Mouse (Mus musculus): Measurements from ENCODE around the gene Ppil4.

The Ppil4 gene

GRCm38 (mm10) chr10:7863411-7863810, 70.7 kb downstream of the Ppil4 start:
- no peak for DNase-seq

DNA sequence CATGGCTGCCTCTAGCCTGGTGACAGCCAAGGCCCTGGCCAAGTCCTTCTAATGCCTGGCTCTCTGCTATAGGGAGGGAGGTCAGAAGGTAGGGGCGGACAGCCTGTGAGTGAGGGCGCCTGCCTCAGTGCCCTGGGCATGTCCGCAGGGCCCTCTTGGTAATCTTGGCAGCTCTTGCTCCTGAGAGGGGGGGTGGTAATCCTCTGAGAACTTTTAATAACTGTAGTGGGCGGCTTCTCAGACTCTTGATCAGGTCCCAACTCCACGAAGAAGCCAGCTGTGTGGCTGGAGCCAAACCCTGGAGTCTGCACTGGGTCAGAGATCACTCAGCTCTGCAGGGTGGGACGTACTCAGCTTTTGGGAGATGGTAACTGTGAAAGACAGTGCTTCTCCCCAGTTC, 71.5 kb downstream of the Ppil4 start:
- no peak for DNase-seq

GRCm38 (mm10) chr10:7864806-7865205, 72.1 kb downstream of the Ppil4 start:
- DNase-seq = no peak

- peak; percentile 39 for DNase-seq
These were observed 74.3 kb downstream of the Ppil4 start for GRCm38 (mm10) chr10:7866762-7867665.

GRCm38 (mm10) chr10:7867666-7868030, 75.0 kb downstream of the Ppil4 start:
- no peak for DNase-seq

GRCm38 (mm10) chr10:7869746-7870145, 77.1 kb downstream of the Ppil4 start:
- DNase-seq = no peak

GRCm38 (mm10) chr10:7870571-7871315, 78.1 kb downstream of the Ppil4 start:
- peak; percentile 34 for DNase-seq

DNA sequence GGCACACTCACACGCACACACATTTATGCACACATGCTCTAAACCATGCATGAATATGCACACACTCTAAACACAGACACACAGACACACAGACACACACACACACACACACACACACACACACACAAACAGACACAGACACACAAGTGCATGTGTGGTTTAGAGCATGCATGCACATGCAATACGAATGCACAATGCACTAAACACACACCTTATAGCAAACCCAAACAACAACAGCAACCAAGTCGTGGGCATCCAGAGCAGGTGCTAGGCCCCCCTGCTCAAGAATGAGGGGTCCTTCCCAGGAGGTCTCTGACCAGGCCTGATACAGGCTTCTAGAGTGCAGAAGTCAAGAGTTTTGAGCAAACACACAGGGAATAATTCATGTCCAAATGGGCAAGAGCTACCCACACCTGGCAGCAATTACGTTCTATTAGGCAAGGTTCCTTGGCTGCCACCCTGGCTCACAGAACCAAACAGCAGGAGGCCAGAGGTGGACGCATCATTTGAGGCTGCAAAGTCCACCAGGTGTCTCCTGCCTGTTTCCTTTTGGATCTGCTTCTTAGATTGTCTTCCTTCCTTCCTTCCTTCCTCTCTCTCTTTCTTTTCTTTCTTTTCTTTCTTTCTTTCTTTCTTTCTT, 78.8 kb downstream of the Ppil4 start:
- DNase-seq = no peak

Measured in kidney, adult 18-20 months (tissue).